Mouse (Mus musculus) neural tube, embryonic 13.5 days (tissue): ENCODE measurements around the gene Rhob. TPM values are rescaled to one million over a fixed set of nuclear protein-coding genes. Genes with fewer than 3 reads are reported as not detected.

ENCODE experiments used
- ATAC-seq: fragments of 200-750 bp; cut with Nextera tagmentation; 2 replicates; pipeline ENCODE4 v1.8.0; 2017; ENCODE audit warnings: low read depth, mild to moderate bottlenecking, moderate TSS enrichment, moderate library complexity
- H3K27ac ChIP-seq: fragments of 300-500 bp; sonication (generic); replicated peaks from 2 replicates; pipeline ENCODE4 v1.5.1; 2015; ENCODE audit warnings: moderate library complexity, mild to moderate bottlenecking, inconsistent platforms
- H3K27me3 ChIP-seq: fragments of 300-500 bp; sonication (generic); 2 replicates; pipeline ENCODE4 v1.6.1; 2015; ENCODE audit warnings: mild to moderate bottlenecking, inconsistent platforms
- H3K36me3 ChIP-seq: fragments of 300-500 bp; sonication (generic); 2 replicates; pipeline ENCODE4 v1.6.1; 2015; ENCODE audit warnings: mild to moderate bottlenecking, inconsistent platforms
- H3K4me1 ChIP-seq: fragments of 300-500 bp; sonication (generic); replicated peaks from 2 replicates; pipeline ENCODE4 v1.6.1; 2015; ENCODE audit warnings: inconsistent platforms
- H3K4me2 ChIP-seq: fragments of 300-500 bp; sonication (generic); 2 replicates; pipeline ENCODE4 v1.6.1; 2015; ENCODE audit warnings: inconsistent platforms, mild to moderate bottlenecking, moderate library complexity
- H3K4me3 ChIP-seq: fragments of 300-500 bp; sonication (generic); 2 replicates; pipeline ENCODE4 v1.5.1; 2015; ENCODE audit warnings: mild to moderate bottlenecking, inconsistent platforms
- H3K9ac ChIP-seq: fragments of 300-500 bp; sonication (generic); 2 replicates; pipeline ENCODE4 v1.6.1; 2015; ENCODE audit warnings: moderate library complexity, mild to moderate bottlenecking, inconsistent platforms
- H3K9me3 ChIP-seq: fragments of 300-500 bp; sonication (generic); 2 replicates; pipeline ENCODE4 v1.6.1; 2016; ENCODE audit warnings: inconsistent platforms
- WGBS: fragments of 180-500 bp; shearing (Covaris S2); methylation state at CpG from one replicate; pipeline ENCODE4 v1.1.7; 2015; 5-methylcytosine and 5-hydroxymethylcytosine counted together
- polyA plus RNA-seq: library from polyadenylated mRNA; unstranded; fragments of >200 nt; fragmentation: Nextera tagmentation; extraction: Ambion mirVana; gene quantifications from 2 replicates; pipeline ENCODE4 v1.2.1, GENCODE M21; 2015

Rhob gene
- polyA plus RNA-seq, 1 experiment from 2014 or later = 81.1 TPM

- H3K36me3 ChIP-seq = no peaks in the 10 kb centered on the region
- no peak overlapping the region for H3K4me2 ChIP-seq
- WGBS = 80% methylated on average over 5 of the region's 5 CpGs
- H3K9ac ChIP-seq = no peak overlapping the region
- peaks cover 9% of the 10 kb centered on the region; the same call in 1 of the 2 replicates for H3K4me1 ChIP-seq
- no peaks in the 10 kb centered on the region for H3K9me3 ChIP-seq
- H3K27me3 ChIP-seq = no peaks in the 10 kb centered on the region
- ATAC-seq = peak; percentile 43; the same call in 1 of the 2 replicates
- no peak overlapping the region for H3K4me3 ChIP-seq
- no peak overlapping the region for H3K27ac ChIP-seq
Observed at GRCm38 (mm10) chr12:8487959-8488651, 11.7 kb downstream of the Rhob start.

- Histone ChIP-seq H3K4me1 (peaks cover 9% of the 10 kb centered on the region; the same call in 1 of the 2 replicates), H3K4me3 (no peak overlapping the region), H3K27me3 (no peaks in the 10 kb centered on the region), H3K4me2 (no peak overlapping the region), H3K9me3 (no peaks in the 10 kb centered on the region), H3K27ac (no peak overlapping the region), H3K9ac (no peak overlapping the region), H3K36me3 (no peaks in the 10 kb centered on the region)
- no peak for ATAC-seq
- 66% methylated on average over 1 of the region's 1 CpGs for WGBS
Observed at GRCm38 (mm10) chr12:8487281-8487680, 12.5 kb downstream of the Rhob start.

- no peak for ATAC-seq
- Histone ChIP-seq H3K27me3 (no peaks in the 10 kb centered on the region), H3K4me2 (no peak overlapping the region), H3K4me1 (peaks cover 9% of the 10 kb centered on the region; the same call in 1 of the 2 replicates), H3K36me3 (no peaks in the 10 kb centered on the region), H3K9ac (no peak overlapping the region), H3K4me3 (no peak overlapping the region), H3K9me3 (no peaks in the 10 kb centered on the region), H3K27ac (no peak overlapping the region)
- 79% methylated on average over 7 of the region's 7 CpGs for WGBS
Observed at GRCm38 (mm10) chr12:8485247-8485646, 14.6 kb downstream of the Rhob start.

GRCm38 (mm10) chr12:8482169-8482568, 17.6 kb downstream of the Rhob start:
- H3K27ac ChIP-seq = no peak overlapping the region
- no peaks in the 10 kb centered on the region for H3K27me3 ChIP-seq
- H3K4me2 ChIP-seq = no peak overlapping the region
- 68% methylated on average over 2 of the region's 2 CpGs for WGBS
- H3K9me3 ChIP-seq = no peaks in the 10 kb centered on the region
- H3K4me3 ChIP-seq = no peak overlapping the region
- H3K4me1 ChIP-seq = no peaks in the 10 kb centered on the region
- no peak overlapping the region for H3K9ac ChIP-seq
- no peak for ATAC-seq
- H3K36me3 ChIP-seq = no peaks in the 10 kb centered on the region

GRCm38 (mm10) chr12:8474836-8475387, 24.9 kb downstream of the Rhob start:
- no peak for ATAC-seq
- WGBS = 45% methylated on average over 6 of the region's 6 CpGs
- Histone ChIP-seq H3K36me3 (no peaks in the 10 kb centered on the region), H3K27ac (no peak overlapping the region), H3K9ac (no peak overlapping the region), H3K9me3 (no peaks in the 10 kb centered on the region), H3K4me2 (no peak overlapping the region), H3K4me1 (peaks cover 16% of the 10 kb centered on the region; the same call in 1 of the 2 replicates), H3K4me3 (no peak overlapping the region), H3K27me3 (no peaks in the 10 kb centered on the region)

GRCm38 (mm10) chr12:8472591-8473358, 27.0 kb downstream of the Rhob start:
- Histone ChIP-seq H3K4me3 (no peak overlapping the region), H3K9ac (no peak overlapping the region), H3K27me3 (no peaks in the 10 kb centered on the region), H3K36me3 (no peaks in the 10 kb centered on the region), H3K27ac (no peak overlapping the region), H3K9me3 (no peaks in the 10 kb centered on the region), H3K4me2 (no peak overlapping the region), H3K4me1 (peaks cover 20% of the 10 kb centered on the region; the same call in 1 of the 2 replicates)
- WGBS = 78% methylated on average over 7 of the region's 7 CpGs
- ATAC-seq = no peak

GRCm38 (mm10) chr12:8472051-8472450, 27.8 kb downstream of the Rhob start:
- H3K4me1 ChIP-seq = peaks cover 25% of the 10 kb centered on the region; the same call in 1 of the 2 replicates
- no peak overlapping the region for H3K27ac ChIP-seq
- 72% methylated on average over 4 of the region's 4 CpGs for WGBS
- H3K4me2 ChIP-seq = no peak overlapping the region
- no peak overlapping the region for H3K9ac ChIP-seq
- H3K27me3 ChIP-seq = no peaks in the 10 kb centered on the region
- no peaks in the 10 kb centered on the region for H3K36me3 ChIP-seq
- H3K9me3 ChIP-seq = no peaks in the 10 kb centered on the region
- ATAC-seq = no peak
- no peak overlapping the region for H3K4me3 ChIP-seq

GRCm38 (mm10) chr12:8470962-8471361, 28.8 kb downstream of the Rhob start:
- H3K36me3 ChIP-seq = no peaks in the 10 kb centered on the region
- no peak overlapping the region for H3K4me3 ChIP-seq
- H3K9me3 ChIP-seq = no peaks in the 10 kb centered on the region
- no peak for ATAC-seq
- H3K27me3 ChIP-seq = no peaks in the 10 kb centered on the region
- 92% methylated on average over 2 of the region's 2 CpGs for WGBS
- no peak overlapping the region for H3K4me2 ChIP-seq
- H3K9ac ChIP-seq = no peak overlapping the region
- H3K4me1 ChIP-seq = peaks cover 25% of the 10 kb centered on the region; the same call in 1 of the 2 replicates
- H3K27ac ChIP-seq = no peak overlapping the region

GRCm38 (mm10) chr12:8469742-8470494, 29.9 kb downstream of the Rhob start:
- Histone ChIP-seq H3K4me1 (peaks cover 20% of the 10 kb centered on the region; the same call in 1 of the 2 replicates), H3K27ac (no peak overlapping the region), H3K9ac (no peak overlapping the region), H3K9me3 (no peaks in the 10 kb centered on the region), H3K36me3 (no peaks in the 10 kb centered on the region), H3K4me3 (no peak overlapping the region), H3K27me3 (no peaks in the 10 kb centered on the region), H3K4me2 (no peak overlapping the region)
- no peak for ATAC-seq
- WGBS = 89% methylated on average over 25 of the region's 25 CpGs

GRCm38 (mm10) chr12:8468221-8468865, 31.5 kb downstream of the Rhob start:
- H3K9ac ChIP-seq = no peak overlapping the region
- no peak overlapping the region for H3K4me3 ChIP-seq
- H3K9me3 ChIP-seq = no peaks in the 10 kb centered on the region
- no peak overlapping the region for H3K27ac ChIP-seq
- no peaks in the 10 kb centered on the region for H3K27me3 ChIP-seq
- no peak for ATAC-seq
- H3K4me1 ChIP-seq = peaks cover 26% of the 10 kb centered on the region
- H3K4me2 ChIP-seq = no peak overlapping the region
- no peaks in the 10 kb centered on the region for H3K36me3 ChIP-seq

- peak; percentile 42; the same call in 1 of the 2 replicates for ATAC-seq
- Histone ChIP-seq H3K4me1 (peaks cover 21% of the 10 kb centered on the region), H3K27ac (no peak overlapping the region), H3K4me3 (no peak overlapping the region), H3K36me3 (no peaks in the 10 kb centered on the region), H3K4me2 (no peak overlapping the region), H3K9ac (no peak overlapping the region), H3K9me3 (no peaks in the 10 kb centered on the region), H3K27me3 (no peaks in the 10 kb centered on the region)
- WGBS = 59% methylated on average over 12 of the region's 12 CpGs
Observed at GRCm38 (mm10) chr12:8467029-8467924, 32.5 kb downstream of the Rhob start.
